Mouse (Mus musculus) heart, embryonic 13.5 days (tissue): Measurements from ENCODE around the gene Cnpy2. TPM values are rescaled to one million over a fixed set of nuclear protein-coding genes. Genes with fewer than 3 reads are reported as not detected.
A peak's percentile ranks its signal among the peaks of the same experiment; 100 is the strongest.

Source experiments
- ATAC-seq: fragments of 200-750 bp; cut with Nextera tagmentation; 2 replicates; pipeline ENCODE4 v1.8.0; 2017; ENCODE audit warnings: moderate TSS enrichment; ENCODE audit not compliant: insufficient number of reproducible peaks, low FRiP score, low TSS enrichment; ENCODE audit errors: extremely low read depth
- H3K27ac ChIP-seq: fragments of 300-500 bp; sonication (generic); replicated peaks from 2 replicates; pipeline ENCODE4 v1.5.1; 2015; ENCODE audit warnings: moderate library complexity, mild to moderate bottlenecking, inconsistent platforms
- H3K27me3 ChIP-seq: fragments of 300-500 bp; sonication (generic); replicated peaks from 2 replicates; pipeline ENCODE4 v1.6.1; 2015; ENCODE audit warnings: mild to moderate bottlenecking, inconsistent platforms
- H3K36me3 ChIP-seq: fragments of 300-500 bp; sonication (generic); 2 replicates; pipeline ENCODE4 v1.6.1; 2015; ENCODE audit warnings: mild to moderate bottlenecking, inconsistent platforms
- H3K4me1 ChIP-seq: fragments of 300-500 bp; sonication (generic); 2 replicates; pipeline ENCODE4 v1.6.1; 2015; ENCODE audit warnings: inconsistent platforms
- H3K4me2 ChIP-seq: fragments of 300-500 bp; sonication (generic); 2 replicates; pipeline ENCODE4 v1.6.1; 2015; ENCODE audit warnings: inconsistent platforms, mild to moderate bottlenecking, moderate library complexity
- H3K4me3 ChIP-seq: fragments of 300-500 bp; sonication (generic); 2 replicates; pipeline ENCODE4 v1.5.1; 2015; ENCODE audit warnings: moderate library complexity, mild to moderate bottlenecking, inconsistent platforms
- H3K9ac ChIP-seq: fragments of 300-500 bp; sonication (generic); 2 replicates; pipeline ENCODE4 v1.6.1; 2015; ENCODE audit warnings: inconsistent platforms, mild to moderate bottlenecking, moderate library complexity
- H3K9me3 ChIP-seq: fragments of 300-500 bp; sonication (generic); 2 replicates; pipeline ENCODE4 v1.6.1; 2016; ENCODE audit warnings: inconsistent platforms
- WGBS: fragments of 180-500 bp; shearing (Covaris S2); methylation state at CpG from one replicate; pipeline ENCODE4 v1.1.7; 2015; ENCODE audit warnings: mixed read lengths; 5-methylcytosine and 5-hydroxymethylcytosine counted together
- polyA plus RNA-seq: library from polyadenylated mRNA; unstranded; fragments of >200 nt; fragmentation: Nextera tagmentation; extraction: Ambion mirVana; gene quantifications from 2 replicates; pipeline ENCODE4 v1.2.1, GENCODE M21; 2015

Cnpy2 gene
- polyA plus RNA-seq, 1 experiment from 2014 or later = 193 TPM

- Histone ChIP-seq H3K4me1 (peaks cover 85% of the 10 kb centered on the region), H3K9ac (0 out of 2 replicates have a peak overlapping the region, but pooled peaks have one; percentile 10), H3K4me2 (peak overlapping the region; percentile 83; the same call in 1 of the 2 replicates), H3K36me3 (peaks cover 18% of the 10 kb centered on the region; the same call in 1 of the 2 replicates), H3K27me3 (no peaks in the 10 kb centered on the region), H3K4me3 (0 out of 2 replicates have a peak overlapping the region, but pooled peaks have one; percentile 71), H3K27ac (no peak overlapping the region), H3K9me3 (no peaks in the 10 kb centered on the region)
- WGBS = 55% methylated on average over 2 of the region's 2 CpGs
- no peak for ATAC-seq
Measured at GRCm38 (mm10) chr10:128340257-128340656, 18.0 kb downstream of the Cnpy2 start.

GRCm38 (mm10) chr10:128343436-128343835 lies 21.2 kb downstream of the Cnpy2 start:
- Histone ChIP-seq H3K4me2 (no peak overlapping the region), H3K4me1 (peaks cover 86% of the 10 kb centered on the region), H3K9me3 (no peaks in the 10 kb centered on the region), H3K9ac (no peak overlapping the region), H3K27ac (peak overlapping the region; percentile 93; the same call in 1 of the 2 replicates), H3K27me3 (no peaks in the 10 kb centered on the region), H3K4me3 (no peak overlapping the region), H3K36me3 (peaks cover 22% of the 10 kb centered on the region)
- ATAC-seq = no peak
- 86% methylated on average over 1 of the region's 1 CpGs for WGBS

GRCm38 (mm10) chr10:128344568-128345275 lies 22.5 kb downstream of the Cnpy2 start:
- H3K27ac ChIP-seq = peak overlapping the region; percentile 93
- H3K9me3 ChIP-seq = no peaks in the 10 kb centered on the region

GRCm38 (mm10) chr10:128347541-128347940 lies 25.3 kb downstream of the Cnpy2 start:
- 85% methylated on average over 8 of the region's 8 CpGs for WGBS

More at GRCm38 (mm10) chr10:128344568-128345275, 22.5 kb downstream of the Cnpy2 start:
- H3K4me2 ChIP-seq = peak overlapping the region; percentile 72
- peak overlapping the region; percentile 39 for H3K4me3 ChIP-seq
- ATAC-seq = peak; percentile 81; the same call in 1 of the 2 replicates
- H3K36me3 ChIP-seq = peaks cover 24% of the 10 kb centered on the region
- peak overlapping the region; percentile 71 for H3K9ac ChIP-seq
- WGBS = 10% methylated on average over 7 of the region's 7 CpGs
- no peaks in the 10 kb centered on the region for H3K27me3 ChIP-seq
- H3K4me1 ChIP-seq = peaks cover 73% of the 10 kb centered on the region

GRCm38 (mm10) chr10:128358796-128359195 lies 36.5 kb downstream of the Cnpy2 start:
- H3K9ac ChIP-seq = no peak overlapping the region
- H3K27me3 ChIP-seq = no peaks in the 10 kb centered on the region
- no peak for ATAC-seq
- peaks cover 100% of the 10 kb centered on the region for H3K36me3 ChIP-seq
- 0 out of 2 replicates have a peak, but pooled peaks cover 3% of the 10 kb centered on the region for H3K4me1 ChIP-seq
- H3K27ac ChIP-seq = no peak overlapping the region
- no peaks in the 10 kb centered on the region for H3K9me3 ChIP-seq
- H3K4me2 ChIP-seq = no peak overlapping the region
- 54% methylated on average over 2 of the region's 2 CpGs for WGBS
- no peak overlapping the region for H3K4me3 ChIP-seq

More at GRCm38 (mm10) chr10:128347541-128347940, 25.3 kb downstream of the Cnpy2 start:
- 0 out of 2 replicates have a peak overlapping the region, but pooled peaks have one; percentile 18 for H3K27ac ChIP-seq
- no peaks in the 10 kb centered on the region for H3K9me3 ChIP-seq
- H3K4me3 ChIP-seq = no peak overlapping the region
- peaks cover 38% of the 10 kb centered on the region for H3K36me3 ChIP-seq
- H3K9ac ChIP-seq = no peak overlapping the region
- H3K27me3 ChIP-seq = no peaks in the 10 kb centered on the region
- peaks cover 46% of the 10 kb centered on the region for H3K4me1 ChIP-seq
- no peak overlapping the region for H3K4me2 ChIP-seq
- no peak for ATAC-seq

GRCm38 (mm10) chr10:128359226-128359625 lies 37.0 kb downstream of the Cnpy2 start:
- no peaks in the 10 kb centered on the region for H3K9me3 ChIP-seq
- no peak for ATAC-seq

GRCm38 (mm10) chr10:128361836-128362235 lies 39.6 kb downstream of the Cnpy2 start:
- peaks cover 91% of the 10 kb centered on the region for H3K36me3 ChIP-seq

More at GRCm38 (mm10) chr10:128359226-128359625, 37.0 kb downstream of the Cnpy2 start:
- Histone ChIP-seq H3K9ac (no peak overlapping the region), H3K4me1 (0 out of 2 replicates have a peak, but pooled peaks cover 3% of the 10 kb centered on the region), H3K4me2 (no peak overlapping the region), H3K27me3 (no peaks in the 10 kb centered on the region), H3K4me3 (no peak overlapping the region), H3K27ac (no peak overlapping the region), H3K36me3 (peaks cover 100% of the 10 kb centered on the region)
- WGBS = 65% methylated on average over 6 of the region's 6 CpGs

GRCm38 (mm10) chr10:128362568-128362967 lies 40.3 kb downstream of the Cnpy2 start:
- Histone ChIP-seq H3K9ac (no peak overlapping the region), H3K4me3 (no peak overlapping the region), H3K4me2 (no peak overlapping the region), H3K27ac (no peak overlapping the region), H3K27me3 (no peaks in the 10 kb centered on the region), H3K4me1 (peaks cover 10% of the 10 kb centered on the region), H3K9me3 (no peaks in the 10 kb centered on the region), H3K36me3 (peaks cover 84% of the 10 kb centered on the region)
- ATAC-seq = no peak
- whole genome bisulfite sequencing = 44% methylated on average over 3 of the region's 3 CpGs

More at GRCm38 (mm10) chr10:128361836-128362235, 39.6 kb downstream of the Cnpy2 start:
- no peaks in the 10 kb centered on the region for H3K9me3 ChIP-seq
- ATAC-seq = no peak
- 83% methylated on average over 6 of the region's 6 CpGs for WGBS
- no peak overlapping the region for H3K4me2 ChIP-seq
- H3K4me3 ChIP-seq = no peak overlapping the region
- H3K9ac ChIP-seq = no peak overlapping the region
- H3K27ac ChIP-seq = no peak overlapping the region
- no peaks in the 10 kb centered on the region for H3K27me3 ChIP-seq
- H3K4me1 ChIP-seq = 0 out of 2 replicates have a peak, but pooled peaks cover 3% of the 10 kb centered on the region

GRCm38 (mm10) chr10:128367899-128368401 lies 45.7 kb downstream of the Cnpy2 start:
- Histone ChIP-seq H3K27me3 (no peaks in the 10 kb centered on the region), H3K4me3 (peak overlapping the region; percentile 70), H3K4me2 (peak overlapping the region; percentile 92), H3K36me3 (peaks cover 30% of the 10 kb centered on the region), H3K4me1 (peaks cover 25% of the 10 kb centered on the region), H3K27ac (peak overlapping the region; percentile 93), H3K9ac (peak overlapping the region; percentile 86), H3K9me3 (no peaks in the 10 kb centered on the region)
- WGBS = 14% methylated on average over 19 of the region's 19 CpGs
- no peak for ATAC-seq

- Histone ChIP-seq H3K27ac (peak within 1 kb of the TSS; percentile 93), H3K36me3 (peaks cover 23% of the 10 kb centered on the region), H3K4me1 (peaks cover 32% of the 10 kb centered on the region), H3K27me3 (no peaks in the 10 kb centered on the region), H3K4me3 (peak within 1 kb of the TSS; percentile 70), H3K9ac (peak within 1 kb of the TSS; percentile 86), H3K4me2 (peak within 1 kb of the TSS; percentile 92), H3K9me3 (no peaks in the 10 kb centered on the region)
- ATAC-seq = peak; percentile 94
- WGBS = under 1% methylated on average over 87 of the region's 87 CpGs
Measured at GRCm38 (mm10) chr10:128368402-128369217, 46.4 kb downstream of the Cnpy2 start, which contains the start of gene Coq10a. TSS of gene Coq10a (minus strand) at chr10:128368997.

GRCm38 (mm10) chr10:128369218-128369543 lies 46.9 kb downstream of the Cnpy2 start:
- peak overlapping the region; percentile 86 for H3K9ac ChIP-seq
- peak overlapping the region; percentile 70 for H3K4me3 ChIP-seq
- WGBS = 7% methylated on average over 9 of the region's 9 CpGs
- no peaks in the 10 kb centered on the region for H3K27me3 ChIP-seq
- H3K27ac ChIP-seq = peak overlapping the region; percentile 93
- peak overlapping the region; percentile 92 for H3K4me2 ChIP-seq
- H3K9me3 ChIP-seq = no peaks in the 10 kb centered on the region
- no peak; the same call in 1 of the 2 replicates for ATAC-seq
- peaks cover 32% of the 10 kb centered on the region for H3K4me1 ChIP-seq
- H3K36me3 ChIP-seq = peaks cover 17% of the 10 kb centered on the region
